Mouse (Mus musculus): ENCODE measurements at regions not wholly inside any gene's neighbourhood (a gene's known extent, or its start where the extent isn't known, plus 50 kb on each side); places are given as distances from the start of the nearest gene placed in this dataset.

GRCm38 (mm10) chr3:60412206-60412605 lies 60.4 kb upstream of the Mbnl1 start:
- ATAC-seq (ENCODE audit: low TSS enrichment) = no peak

DNA sequence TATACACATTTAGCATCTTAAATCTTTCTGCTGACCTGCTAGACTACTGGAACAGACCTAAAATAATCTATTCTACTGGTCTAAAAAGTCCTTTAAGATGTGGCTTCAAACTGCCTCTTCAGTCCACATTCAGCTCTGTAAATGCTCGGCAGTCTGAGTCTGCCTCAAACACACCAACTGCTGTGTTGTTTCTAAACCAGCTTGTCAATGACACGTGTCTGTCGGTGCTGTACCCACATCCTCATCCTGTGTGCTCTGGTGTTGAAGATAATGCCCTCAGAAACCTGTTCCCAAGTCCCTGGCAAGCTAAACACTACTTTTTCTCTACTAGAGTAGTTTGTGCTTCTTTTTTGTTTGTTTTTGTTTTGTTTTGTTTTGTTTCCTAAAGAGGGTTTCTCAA lies 58.9 kb upstream of the Mbnl1 start:
- no peak for ATAC-seq (ENCODE audit: low TSS enrichment)

DNA sequence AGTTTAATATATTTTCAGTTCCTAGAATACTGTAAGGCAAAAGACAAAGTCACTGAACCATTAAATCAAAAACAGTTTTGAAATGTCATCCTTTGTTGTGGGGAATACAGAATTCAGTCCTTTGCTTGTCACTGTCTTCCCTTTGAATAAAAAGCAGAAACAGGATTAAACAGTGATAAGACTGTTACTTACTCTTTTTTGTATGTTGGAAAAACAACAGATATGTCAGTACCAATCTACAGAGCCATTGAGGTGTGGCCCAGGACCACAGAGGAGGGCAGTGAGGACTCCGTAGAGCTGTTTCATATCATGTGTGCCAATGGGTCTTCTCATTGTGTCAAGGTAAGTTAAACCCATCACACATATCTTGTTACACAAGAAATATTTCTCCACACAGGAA lies 55.6 kb upstream of the Mbnl1 start:
- no peak for ATAC-seq (ENCODE audit: low TSS enrichment)

- no peak for ATAC-seq (ENCODE audit: low TSS enrichment)
Observed at GRCm38 (mm10) chr3:60418652-60419051, 54.0 kb upstream of the Mbnl1 start.

DNA sequence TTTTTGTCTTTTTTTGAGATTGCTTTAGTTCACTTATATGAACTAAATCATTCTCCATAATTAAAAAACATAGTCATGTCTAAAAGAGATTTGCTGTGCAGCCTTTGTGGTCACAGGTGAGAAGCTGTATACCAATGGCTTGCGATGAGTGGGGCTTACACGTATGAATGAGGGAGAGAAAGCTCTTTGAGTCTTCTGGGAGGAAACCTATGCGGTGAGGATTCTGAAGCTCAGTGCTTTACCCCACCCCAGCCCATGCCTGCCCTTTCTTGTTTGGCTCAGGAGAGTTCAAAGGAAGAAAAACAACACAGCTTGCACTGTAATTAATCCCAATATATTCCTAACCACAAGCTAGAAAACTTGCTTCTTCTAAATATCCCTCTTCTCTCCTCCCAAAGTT lies 53.4 kb upstream of the Mbnl1 start:
- no peak for ATAC-seq (ENCODE audit: low TSS enrichment)

Measured in frontal cortex, adult (tissue).